Mouse (Mus musculus): ENCODE data around the gene Ttc27. TPM values are rescaled to one million over a fixed set of nuclear protein-coding genes. Genes with fewer than 3 reads are reported as not detected.

Ttc27 gene
- polyA plus RNA-seq (2012; rRNA removed) = 11.1 and 12.1 TPM in 2 replicates

GRCm38 (mm10) chr17:74717618-74718151, at the start of gene Ttc27:
Gene Ttc27, plus strand, starts transcription at chr17:74717732.
- peak; percentile 95 to 96 for DNase-seq
- H3K4me3 ChIP-seq (replicated peaks; ENCODE audit: insufficient read depth, low read depth, low read length) = peak within 1 kb of the TSS; percentile 87
- WGBS = under 1% methylated on average over 31 of the region's 31 CpGs
- H3K27ac ChIP-seq (ENCODE audit: insufficient read depth, low read length) = no peak within 1 kb of the TSS
- H3K27me3 ChIP-seq (ENCODE audit: control insufficient read depth, insufficient read depth, low read length) = no peaks in the 10 kb centered on the region
- peak; percentile 87 for TF ChIP-seq POLR2A (IDR thresholded peaks at IDR 0.05; ENCODE audit: borderline replicate concordance, insufficient read depth, low read length)
- TF ChIP-seq CTCF (IDR thresholded peaks at IDR 0.05; ENCODE audit: borderline replicate concordance, insufficient read depth, low read depth, low read length) = no peak
- no peaks in the 10 kb centered on the region for H3K4me1 ChIP-seq (ENCODE audit: control insufficient read depth, insufficient read depth, low read length)

GRCm38 (mm10) chr17:74668010-74668409, 49.5 kb upstream of the Ttc27 start:
- WGBS = 83% methylated on average over 1 of the region's 1 CpGs
- Histone ChIP-seq H3K4me1 (ENCODE audit: control insufficient read depth, insufficient read depth, low read length) (no peaks in the 10 kb centered on the region), H3K4me3 (replicated peaks; ENCODE audit: insufficient read depth, low read depth, low read length) (no peak overlapping the region), H3K27me3 (ENCODE audit: control insufficient read depth, insufficient read depth, low read length) (no peaks in the 10 kb centered on the region), H3K27ac (ENCODE audit: insufficient read depth, low read length) (no peak overlapping the region)
- no peak for DNase-seq
- no peak for TF ChIP-seq POLR2A (IDR thresholded peaks at IDR 0.05; ENCODE audit: borderline replicate concordance, insufficient read depth, low read length)
- no peak for TF ChIP-seq CTCF (IDR thresholded peaks at IDR 0.05; ENCODE audit: borderline replicate concordance, insufficient read depth, low read depth, low read length)

GRCm38 (mm10) chr17:74670031-74670430, 47.5 kb upstream of the Ttc27 start:
- 95% methylated on average over 13 of the region's 13 CpGs for WGBS
- Histone ChIP-seq H3K4me3 (replicated peaks; ENCODE audit: insufficient read depth, low read depth, low read length) (no peak overlapping the region), H3K4me1 (ENCODE audit: control insufficient read depth, insufficient read depth, low read length) (no peaks in the 10 kb centered on the region), H3K27me3 (ENCODE audit: control insufficient read depth, insufficient read depth, low read length) (no peaks in the 10 kb centered on the region), H3K27ac (ENCODE audit: insufficient read depth, low read length) (no peak overlapping the region)
- no peak for TF ChIP-seq CTCF (IDR thresholded peaks at IDR 0.05; ENCODE audit: borderline replicate concordance, insufficient read depth, low read depth, low read length)
- TF ChIP-seq POLR2A (IDR thresholded peaks at IDR 0.05; ENCODE audit: borderline replicate concordance, insufficient read depth, low read length) = no peak
- no peak for DNase-seq

- no peak for DNase-seq
- no peak overlapping the region for H3K4me3 ChIP-seq (replicated peaks; ENCODE audit: insufficient read depth, low read depth, low read length)
- H3K4me1 ChIP-seq (ENCODE audit: control insufficient read depth, insufficient read depth, low read length) = no peaks in the 10 kb centered on the region
- no peak for TF ChIP-seq POLR2A (IDR thresholded peaks at IDR 0.05; ENCODE audit: borderline replicate concordance, insufficient read depth, low read length)
- TF ChIP-seq CTCF (IDR thresholded peaks at IDR 0.05; ENCODE audit: borderline replicate concordance, insufficient read depth, low read depth, low read length) = no peak
- H3K27ac ChIP-seq (ENCODE audit: insufficient read depth, low read length) = no peak overlapping the region
- 86% methylated on average over 4 of the region's 4 CpGs for WGBS
- H3K27me3 ChIP-seq (ENCODE audit: control insufficient read depth, insufficient read depth, low read length) = no peaks in the 10 kb centered on the region
Measured at GRCm38 (mm10) chr17:74672446-74672845, 45.1 kb upstream of the Ttc27 start.

- no peak overlapping the region for H3K27ac ChIP-seq (ENCODE audit: insufficient read depth, low read length)
- peak in 1 of 2 experiments; percentile 15 for DNase-seq
- no peaks in the 10 kb centered on the region for H3K4me1 ChIP-seq (ENCODE audit: control insufficient read depth, insufficient read depth, low read length)
- TF ChIP-seq POLR2A (IDR thresholded peaks at IDR 0.05; ENCODE audit: borderline replicate concordance, insufficient read depth, low read length) = no peak
- TF ChIP-seq CTCF (IDR thresholded peaks at IDR 0.05; ENCODE audit: borderline replicate concordance, insufficient read depth, low read depth, low read length) = peak; percentile 26; the same call in 1 of the 2 replicates
- H3K4me3 ChIP-seq (replicated peaks; ENCODE audit: insufficient read depth, low read depth, low read length) = no peak overlapping the region
- no peaks in the 10 kb centered on the region for H3K27me3 ChIP-seq (ENCODE audit: control insufficient read depth, insufficient read depth, low read length)
Measured at GRCm38 (mm10) chr17:74673251-74673650, 44.3 kb upstream of the Ttc27 start.

GRCm38 (mm10) chr17:74678061-74678460, 39.5 kb upstream of the Ttc27 start:
- Histone ChIP-seq H3K27ac (ENCODE audit: insufficient read depth, low read length) (no peak overlapping the region), H3K4me3 (replicated peaks; ENCODE audit: insufficient read depth, low read depth, low read length) (no peak overlapping the region), H3K4me1 (ENCODE audit: control insufficient read depth, insufficient read depth, low read length) (no peaks in the 10 kb centered on the region), H3K27me3 (ENCODE audit: control insufficient read depth, insufficient read depth, low read length) (no peaks in the 10 kb centered on the region)
- WGBS = 93% methylated on average over 8 of the region's 8 CpGs
- no peak for DNase-seq
- TF ChIP-seq POLR2A (IDR thresholded peaks at IDR 0.05; ENCODE audit: borderline replicate concordance, insufficient read depth, low read length) = no peak
- no peak for TF ChIP-seq CTCF (IDR thresholded peaks at IDR 0.05; ENCODE audit: borderline replicate concordance, insufficient read depth, low read depth, low read length)

- TF ChIP-seq CTCF (IDR thresholded peaks at IDR 0.05; ENCODE audit: borderline replicate concordance, insufficient read depth, low read depth, low read length) (no peak), POLR2A (IDR thresholded peaks at IDR 0.05; ENCODE audit: borderline replicate concordance, insufficient read depth, low read length) (no peak)
- Histone ChIP-seq H3K4me1 (ENCODE audit: control insufficient read depth, insufficient read depth, low read length) (no peaks in the 10 kb centered on the region), H3K4me3 (replicated peaks; ENCODE audit: insufficient read depth, low read depth, low read length) (no peak overlapping the region), H3K27me3 (ENCODE audit: control insufficient read depth, insufficient read depth, low read length) (no peaks in the 10 kb centered on the region), H3K27ac (ENCODE audit: insufficient read depth, low read length) (no peak overlapping the region)
- 95% methylated on average over 3 of the region's 3 CpGs for WGBS
- no peak for DNase-seq
Measured at GRCm38 (mm10) chr17:74684927-74685326, 32.6 kb upstream of the Ttc27 start.

GRCm38 (mm10) chr17:74688555-74688954, 29.0 kb upstream of the Ttc27 start:
- WGBS = 93% methylated on average over 2 of the region's 2 CpGs

More at GRCm38 (mm10) chr17:74688555-74688954, 29.0 kb upstream of the Ttc27 start:
- DNase-seq = no peak
- H3K4me3 ChIP-seq (replicated peaks; ENCODE audit: insufficient read depth, low read depth, low read length) = no peak overlapping the region
- H3K4me1 ChIP-seq (ENCODE audit: control insufficient read depth, insufficient read depth, low read length) = no peaks in the 10 kb centered on the region
- TF ChIP-seq CTCF (IDR thresholded peaks at IDR 0.05; ENCODE audit: borderline replicate concordance, insufficient read depth, low read depth, low read length) (no peak), POLR2A (IDR thresholded peaks at IDR 0.05; ENCODE audit: borderline replicate concordance, insufficient read depth, low read length) (no peak)
- no peak overlapping the region for H3K27ac ChIP-seq (ENCODE audit: insufficient read depth, low read length)
- H3K27me3 ChIP-seq (ENCODE audit: control insufficient read depth, insufficient read depth, low read length) = no peaks in the 10 kb centered on the region
